Mouse (Mus musculus) kidney, postnatal 10 days (tissue): ENCODE measurements around the gene Rraga.
A peak's percentile ranks its signal among the peaks of the same experiment; 100 is the strongest.
"Not testable (repeated sequence)": the region's sequence is repeated elsewhere in the genome, so short reads cannot be mapped to it uniquely, and the experiment has no call there.

Experiments used
- DNase-seq: peaks from one replicate; pipeline ENCODE4 v3.0.0; 2021; ENCODE audit warnings: mixed read lengths

Rraga gene

GRCm38 (mm10) chr4:86591304-86591703, 15.8 kb downstream of the Rraga start:
- DNase-seq: no peak

- peak; percentile 94 for DNase-seq
These were observed 36.2 kb downstream of the Rraga start, which contains the start of gene Haus6 for GRCm38 (mm10) chr4:86611524-86612288. Gene Haus6 (minus strand): TSS chr4:86612055.

DNA sequence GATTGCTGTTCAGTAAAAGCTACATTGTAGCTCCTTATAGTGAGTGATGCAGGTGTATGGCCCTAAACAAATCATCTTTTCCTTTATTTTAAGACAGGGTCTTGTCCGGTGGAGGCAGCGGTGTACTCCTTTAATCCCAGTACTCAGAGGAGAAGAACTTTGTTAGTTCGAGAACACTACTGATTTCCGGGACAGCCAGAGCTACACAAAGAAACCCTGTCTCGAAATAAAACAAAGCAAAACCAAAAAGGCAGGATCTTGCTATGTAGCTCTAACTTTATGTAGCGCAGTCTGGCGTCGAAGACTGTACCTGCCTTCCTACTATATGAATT, 36.8 kb downstream of the Rraga start:
- DNase-seq: no peak

DNA sequence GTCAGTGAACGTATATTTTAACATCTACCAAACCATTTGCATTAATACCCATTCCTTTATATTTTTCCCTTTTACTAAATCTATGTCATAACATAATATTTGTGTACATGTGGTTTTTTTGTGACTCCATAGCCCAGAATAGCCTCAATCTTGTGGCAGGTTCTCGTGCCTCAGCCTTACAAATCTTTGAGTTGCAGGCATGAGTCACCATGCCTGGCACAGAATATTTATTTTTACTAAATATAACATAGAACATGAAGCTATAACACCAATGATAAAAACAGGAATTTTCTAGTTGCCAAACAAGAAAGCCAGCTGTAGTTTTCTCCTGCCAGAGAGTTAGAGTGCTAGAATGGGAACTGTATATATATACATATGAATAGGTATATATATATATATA, 45.0 kb downstream of the Rraga start:
- no peak for DNase-seq

GRCm38 (mm10) chr4:86622116-86622515, 46.6 kb downstream of the Rraga start:
- DNase-seq: no peak

DNA sequence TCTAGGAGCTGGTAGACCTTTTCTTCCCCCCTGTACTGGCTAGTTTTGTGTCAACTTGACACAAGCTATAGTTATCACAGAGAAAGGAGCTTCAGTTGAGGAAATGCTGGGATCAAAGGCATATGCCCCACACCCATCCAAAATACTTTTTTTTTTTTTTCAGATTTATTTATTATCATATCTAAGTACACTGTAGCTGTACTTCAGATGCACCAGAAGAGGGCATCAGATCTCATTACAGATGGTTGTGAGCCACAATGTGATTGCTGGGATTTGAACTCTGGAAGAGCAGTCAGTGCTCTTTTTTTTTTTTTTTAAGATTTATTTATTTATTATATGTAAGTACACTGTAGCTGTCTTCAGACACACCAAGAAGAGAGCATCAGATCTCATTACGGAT, 47.1 kb downstream of the Rraga start:
- not testable (repeated sequence) for DNase-seq

DNA sequence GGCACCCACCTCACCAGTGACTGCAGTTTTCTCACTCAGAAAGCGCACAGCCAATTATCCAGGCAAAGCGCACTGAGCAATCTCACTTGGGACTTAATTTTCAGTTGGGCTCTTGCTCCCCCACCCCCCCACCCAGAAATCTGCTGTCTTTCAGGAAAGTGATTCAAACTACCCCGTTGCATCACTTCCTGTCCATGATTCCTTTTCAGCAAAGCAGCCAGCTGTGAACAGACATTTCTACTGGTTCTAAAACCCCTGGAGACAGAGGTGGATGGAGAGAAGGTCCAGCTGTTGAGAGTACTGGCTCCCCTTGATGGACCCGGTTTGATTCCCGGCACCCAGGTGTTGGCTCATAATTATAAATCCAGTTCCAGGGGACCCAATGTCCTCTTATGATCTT, 50.0 kb downstream of the Rraga start:
- no peak for DNase-seq

GRCm38 (mm10) chr4:86626496-86626895, 51.0 kb downstream of the Rraga start:
- not testable (repeated sequence) for DNase-seq
